Mouse (Mus musculus) C2C12 (cell line): ENCODE results near the gene Itgb3.

Experiments
- CTCF ChIP-seq: IDR thresholded peaks from one replicate; pipeline ENCODE4 v1.5.1; 2011; ENCODE audit not compliant: control insufficient read depth, insufficient read depth, insufficient read length
- USF1 ChIP-seq: IDR thresholded peaks from one replicate; pipeline ENCODE4 v1.6.1; 2011; ENCODE audit warnings: low read depth, mild to moderate bottlenecking, control low read depth, moderate library complexity

- no peak for TF ChIP-seq CTCF
- TF ChIP-seq USF1 = no peak
Measured at GRCm38 (mm10) chr11:104578074-104578473, 29.7 kb upstream of the Itgb3 start.
